Mouse (Mus musculus) liver, embryonic 13.5 days (tissue): Measurements from ENCODE around the gene Tbc1d5. TPM values are rescaled to one million over a fixed set of nuclear protein-coding genes. Genes with fewer than 3 reads are reported as not detected.

ENCODE experiments used
- ATAC-seq: fragments of 200-750 bp; cut with Nextera tagmentation; 2 replicates; pipeline ENCODE4 v1.8.0; 2017; ENCODE audit warnings: low read depth, mild to moderate bottlenecking, moderate number of reproducible peaks, moderate library complexity
- DNase-seq: peaks from one replicate; pipeline ENCODE4 v3.0.0; 2022
- H3K27ac ChIP-seq: fragments of 300-500 bp; sonication (generic); 2 replicates; pipeline ENCODE4 v1.5.1; 2015; ENCODE audit warnings: moderate library complexity, mild to moderate bottlenecking, inconsistent platforms
- H3K27me3 ChIP-seq: fragments of 300-500 bp; sonication (generic); 2 replicates; pipeline ENCODE4 v1.6.1; 2015; ENCODE audit warnings: mild to moderate bottlenecking, inconsistent platforms
- H3K36me3 ChIP-seq: fragments of 300-500 bp; sonication (generic); 2 replicates; pipeline ENCODE4 v1.6.1; 2015; ENCODE audit warnings: mild to moderate bottlenecking, inconsistent platforms
- H3K4me1 ChIP-seq: fragments of 300-500 bp; sonication (generic); replicated peaks from 2 replicates; pipeline ENCODE4 v1.6.1; 2015; ENCODE audit warnings: inconsistent platforms
- H3K4me2 ChIP-seq: fragments of 300-500 bp; sonication (generic); 2 replicates; pipeline ENCODE4 v1.6.1; 2015; ENCODE audit warnings: inconsistent platforms, mild to moderate bottlenecking, moderate library complexity
- H3K4me3 ChIP-seq: fragments of 300-500 bp; sonication (generic); replicated peaks from 2 replicates; pipeline ENCODE4 v1.5.1; 2015; ENCODE audit warnings: mild to moderate bottlenecking, inconsistent platforms
- H3K9ac ChIP-seq: fragments of 300-500 bp; sonication (generic); 2 replicates; pipeline ENCODE4 v1.6.1; 2015; ENCODE audit warnings: mild to moderate bottlenecking, inconsistent platforms
- H3K9me3 ChIP-seq: fragments of 300-500 bp; sonication (generic); replicated peaks from 2 replicates; pipeline ENCODE4 v1.6.1; 2016; ENCODE audit warnings: inconsistent platforms
- WGBS: fragments of 180-500 bp; shearing (Covaris S2); methylation state at CpG from one replicate; pipeline ENCODE4 v1.1.7; 2015; ENCODE audit not compliant: insufficient replicate concordance; 5-methylcytosine and 5-hydroxymethylcytosine counted together
- polyA plus RNA-seq: library from polyadenylated mRNA; unstranded; fragments of >200 nt; fragmentation: Nextera tagmentation; extraction: Ambion mirVana; gene quantifications from 2 replicates; pipeline ENCODE4 v1.2.1, GENCODE M21; 2015

Gene Tbc1d5
- polyA plus RNA-seq, 1 experiment from 2014 or later: 3.6 TPM

GRCm38 (mm10) chr17:50791671-50792070, 387.5 kb downstream of the Tbc1d5 start:
- no peak overlapping the region for H3K9ac ChIP-seq
- H3K9me3 ChIP-seq: no peaks in the 10 kb centered on the region
- DNase-seq (no peak), ATAC-seq (no peak)
- WGBS: 70% methylated on average over 2 of the region's 2 CpGs
- 0 out of 2 replicates have a peak, but pooled peaks cover 3% of the 10 kb centered on the region for H3K4me1 ChIP-seq
- no peaks in the 10 kb centered on the region for H3K27me3 ChIP-seq
- H3K4me2 ChIP-seq: no peak overlapping the region
- H3K36me3 ChIP-seq: no peaks in the 10 kb centered on the region
- H3K27ac ChIP-seq: no peak overlapping the region
- H3K4me3 ChIP-seq: no peak overlapping the region

DNA sequence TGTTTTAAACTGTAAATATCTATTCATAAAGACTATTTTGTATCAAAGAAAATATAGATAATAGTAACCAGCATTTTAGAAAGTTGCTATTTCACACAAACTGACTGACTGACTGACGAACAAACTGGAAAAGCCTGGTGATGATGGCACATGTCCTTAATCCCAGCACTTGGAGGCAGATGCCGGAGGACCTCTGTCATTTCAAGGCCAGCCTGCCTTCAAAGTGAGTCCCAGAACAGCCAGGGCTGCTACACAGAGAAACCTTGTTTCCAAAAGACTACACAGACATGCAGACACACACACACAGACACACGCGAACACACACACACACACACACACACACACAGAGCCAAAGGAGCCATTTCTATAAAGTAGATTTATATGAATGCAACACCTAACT, 390.3 kb downstream of the Tbc1d5 start:
- no peaks in the 10 kb centered on the region for H3K27me3 ChIP-seq
- H3K4me3 ChIP-seq: no peak overlapping the region
- no peaks in the 10 kb centered on the region for H3K9me3 ChIP-seq
- no peak overlapping the region for H3K4me2 ChIP-seq
- DNase-seq (no peak), ATAC-seq (no peak)
- whole genome bisulfite sequencing: 88% methylated on average over 4 of the region's 4 CpGs
- H3K27ac ChIP-seq: no peak overlapping the region
- no peak overlapping the region for H3K9ac ChIP-seq
- 0 out of 2 replicates have a peak, but pooled peaks cover 3% of the 10 kb centered on the region for H3K4me1 ChIP-seq
- no peaks in the 10 kb centered on the region for H3K36me3 ChIP-seq

DNA sequence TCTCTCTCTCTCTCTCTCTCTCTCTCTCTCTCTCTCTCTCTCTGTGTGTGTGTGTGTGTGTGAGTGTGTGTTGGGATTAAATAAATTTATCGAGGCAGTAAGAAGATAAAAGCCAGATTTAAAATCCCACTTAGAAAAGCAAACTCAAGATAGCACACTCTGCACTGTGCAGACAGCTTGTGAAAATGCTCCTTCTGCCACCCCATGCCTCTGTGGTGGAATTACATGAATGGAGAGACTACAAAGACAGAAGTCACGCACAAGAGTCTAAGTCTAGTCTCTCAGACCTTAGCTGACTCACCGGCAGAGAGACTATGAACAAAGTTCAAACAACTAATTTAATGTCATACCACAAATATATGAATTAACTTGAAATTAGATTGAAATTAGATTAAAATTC, 403.9 kb downstream of the Tbc1d5 start:
- no peak overlapping the region for H3K4me2 ChIP-seq
- DNase-seq (no peak), ATAC-seq (no peak)
- H3K36me3 ChIP-seq: no peaks in the 10 kb centered on the region
- no peak overlapping the region for H3K9ac ChIP-seq
- no peaks in the 10 kb centered on the region for H3K27me3 ChIP-seq
- no peaks in the 10 kb centered on the region for H3K9me3 ChIP-seq
- 65% methylated on average over 3 of the region's 3 CpGs for WGBS
- H3K4me1 ChIP-seq: no peaks in the 10 kb centered on the region
- no peak overlapping the region for H3K4me3 ChIP-seq
- no peak overlapping the region for H3K27ac ChIP-seq

- Histone ChIP-seq H3K4me3 (no peak overlapping the region), H3K9ac (no peak overlapping the region), H3K9me3 (no peaks in the 10 kb centered on the region), H3K27ac (no peak overlapping the region), H3K4me2 (no peak overlapping the region), H3K36me3 (no peaks in the 10 kb centered on the region), H3K27me3 (no peaks in the 10 kb centered on the region), H3K4me1 (no peaks in the 10 kb centered on the region)
- DNase-seq (no peak), ATAC-seq (no peak)
- 78% methylated on average over 7 of the region's 7 CpGs for WGBS
Measured at GRCm38 (mm10) chr17:50764387-50764786, 414.8 kb downstream of the Tbc1d5 start.

- DNase-seq: no peak
- Histone ChIP-seq H3K4me2 (no peak overlapping the region), H3K9me3 (no peaks in the 10 kb centered on the region), H3K4me3 (no peak overlapping the region), H3K27ac (no peak overlapping the region), H3K27me3 (no peaks in the 10 kb centered on the region), H3K36me3 (no peaks in the 10 kb centered on the region), H3K4me1 (no peaks in the 10 kb centered on the region), H3K9ac (no peak overlapping the region)
- 23% methylated on average over 5 of the region's 5 CpGs for WGBS
- ATAC-seq: no peak
Measured at GRCm38 (mm10) chr17:50763407-50763806, 415.7 kb downstream of the Tbc1d5 start.

DNA sequence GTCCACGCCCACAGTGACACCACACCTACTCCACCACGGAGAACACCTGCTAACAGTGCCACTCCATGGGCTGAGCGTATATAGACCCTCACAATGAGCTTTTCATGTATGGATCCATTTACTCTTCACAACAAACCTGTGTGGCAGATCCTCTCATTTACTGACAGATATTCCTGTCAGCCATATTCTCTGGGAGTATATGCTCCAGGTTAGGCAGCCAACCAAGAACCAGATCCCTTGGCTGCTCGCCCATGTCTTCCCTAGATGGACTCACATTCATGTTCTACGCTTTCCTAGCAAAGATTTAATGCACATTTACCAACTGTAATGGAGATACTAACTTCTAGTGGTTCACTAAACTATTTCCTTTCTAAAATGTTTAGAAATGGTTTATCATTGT, 416.9 kb downstream of the Tbc1d5 start:
- no peak overlapping the region for H3K27ac ChIP-seq
- WGBS: 60% methylated on average over 5 of the region's 5 CpGs

DNA sequence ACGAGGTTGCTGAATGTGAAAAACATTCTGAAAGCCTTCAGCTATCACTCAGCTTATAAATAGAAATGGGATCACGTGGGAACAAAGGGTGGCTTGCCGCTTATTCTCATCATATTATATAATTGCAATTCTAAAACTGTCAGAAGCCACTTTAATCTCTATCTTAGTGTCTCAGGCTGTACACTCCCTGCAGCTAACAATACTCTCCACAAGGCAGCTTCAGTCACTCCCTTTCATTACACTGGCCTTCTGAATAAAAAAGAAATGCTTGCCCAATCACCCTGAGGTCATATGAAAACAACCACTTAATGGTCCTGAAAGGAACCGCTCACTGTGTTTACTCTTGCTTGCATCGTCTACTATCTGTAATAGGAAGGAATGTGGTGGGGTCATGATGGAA, 418.1 kb downstream of the Tbc1d5 start:
- Histone ChIP-seq H3K4me3 (no peak overlapping the region), H3K27ac (no peak overlapping the region), H3K4me2 (no peak overlapping the region), H3K36me3 (no peaks in the 10 kb centered on the region), H3K9me3 (no peaks in the 10 kb centered on the region), H3K4me1 (no peaks in the 10 kb centered on the region), H3K27me3 (no peaks in the 10 kb centered on the region), H3K9ac (no peak overlapping the region)
- no peak for DNase-seq
- no peak for ATAC-seq
- WGBS: 51% methylated on average over 5 of the region's 5 CpGs

More for the DNA sequence above, 416.9 kb downstream of the Tbc1d5 start:
- DNase-seq: no peak
- no peak for ATAC-seq
- Histone ChIP-seq H3K9ac (no peak overlapping the region), H3K4me2 (no peak overlapping the region), H3K4me1 (no peaks in the 10 kb centered on the region), H3K27me3 (no peaks in the 10 kb centered on the region), H3K9me3 (no peaks in the 10 kb centered on the region), H3K36me3 (no peaks in the 10 kb centered on the region), H3K4me3 (no peak overlapping the region)

GRCm38 (mm10) chr17:50753356-50754138, 425.6 kb downstream of the Tbc1d5 start:
- DNase-seq (no peak), ATAC-seq (no peak)

GRCm38 (mm10) chr17:50752753-50753152, 426.4 kb downstream of the Tbc1d5 start:
- H3K36me3 ChIP-seq: no peaks in the 10 kb centered on the region
- no peaks in the 10 kb centered on the region for H3K27me3 ChIP-seq
- H3K4me2 ChIP-seq: no peak overlapping the region
- H3K9me3 ChIP-seq: no peaks in the 10 kb centered on the region
- H3K27ac ChIP-seq: no peak overlapping the region
- H3K9ac ChIP-seq: no peak overlapping the region
- no peak overlapping the region for H3K4me3 ChIP-seq
- WGBS: 75% methylated on average over 3 of the region's 3 CpGs
- no peaks in the 10 kb centered on the region for H3K4me1 ChIP-seq
- DNase-seq: no peak
- ATAC-seq: no peak

More at GRCm38 (mm10) chr17:50753356-50754138, 425.6 kb downstream of the Tbc1d5 start:
- Histone ChIP-seq H3K36me3 (no peaks in the 10 kb centered on the region), H3K27ac (no peak overlapping the region), H3K4me3 (no peak overlapping the region), H3K9me3 (no peaks in the 10 kb centered on the region), H3K4me2 (no peak overlapping the region), H3K9ac (no peak overlapping the region), H3K27me3 (no peaks in the 10 kb centered on the region), H3K4me1 (no peaks in the 10 kb centered on the region)
- 48% methylated on average over 9 of the region's 9 CpGs for WGBS

DNA sequence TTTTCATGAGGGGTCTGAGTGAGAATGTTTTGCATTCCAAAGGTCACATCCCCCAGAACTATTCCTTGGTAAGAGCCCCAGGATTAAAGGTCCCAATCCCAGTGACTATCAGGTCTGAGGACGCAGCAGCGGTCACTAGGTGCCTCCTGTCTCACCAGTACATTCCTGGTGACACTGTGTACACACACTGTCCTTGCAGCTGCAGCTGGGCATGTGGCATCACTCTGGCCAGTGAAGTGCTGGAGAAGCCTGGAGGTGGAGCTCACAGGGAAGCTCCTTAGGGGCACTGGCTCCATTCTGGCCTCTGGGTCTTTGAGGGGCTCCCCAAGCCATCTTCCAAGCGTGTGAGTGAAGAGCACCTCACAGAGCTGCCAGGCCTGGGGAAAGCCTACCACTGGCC, 427.2 kb downstream of the Tbc1d5 start:
- Histone ChIP-seq H3K4me3 (no peak overlapping the region), H3K4me2 (no peak overlapping the region), H3K4me1 (no peaks in the 10 kb centered on the region), H3K9me3 (no peaks in the 10 kb centered on the region), H3K9ac (no peak overlapping the region), H3K36me3 (no peaks in the 10 kb centered on the region), H3K27me3 (no peaks in the 10 kb centered on the region), H3K27ac (no peak overlapping the region)
- DNase-seq (no peak), ATAC-seq (no peak)
- 77% methylated on average over 3 of the region's 3 CpGs for WGBS

DNA sequence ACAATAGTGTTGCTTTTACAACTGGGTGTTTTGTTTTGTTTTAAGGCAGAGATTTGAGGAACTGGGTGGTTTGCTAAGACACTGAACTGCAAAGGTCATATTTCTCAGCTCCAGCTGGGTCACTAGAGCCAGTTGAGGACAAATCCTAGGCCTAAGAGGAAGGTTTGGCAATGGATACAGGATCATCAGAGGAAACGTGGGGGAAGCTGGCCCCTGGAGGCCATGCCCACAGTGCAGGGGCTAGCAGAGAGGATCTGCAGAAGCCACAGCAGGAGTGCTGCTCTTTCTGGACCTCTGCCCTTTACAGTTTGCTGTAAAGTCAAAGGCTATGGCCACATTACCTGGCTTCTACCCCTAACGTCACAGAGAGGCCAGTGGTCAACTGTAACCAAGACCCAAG, 428.3 kb downstream of the Tbc1d5 start:
- H3K9ac ChIP-seq: no peak overlapping the region
- H3K9me3 ChIP-seq: no peaks in the 10 kb centered on the region
- H3K4me3 ChIP-seq: no peak overlapping the region
- no peak overlapping the region for H3K27ac ChIP-seq
- H3K4me2 ChIP-seq: no peak overlapping the region
- 39% methylated on average over 2 of the region's 2 CpGs for WGBS
- H3K27me3 ChIP-seq: no peaks in the 10 kb centered on the region
- ATAC-seq (no peak), DNase-seq (no peak)
- no peaks in the 10 kb centered on the region for H3K36me3 ChIP-seq
- H3K4me1 ChIP-seq: no peaks in the 10 kb centered on the region

DNA sequence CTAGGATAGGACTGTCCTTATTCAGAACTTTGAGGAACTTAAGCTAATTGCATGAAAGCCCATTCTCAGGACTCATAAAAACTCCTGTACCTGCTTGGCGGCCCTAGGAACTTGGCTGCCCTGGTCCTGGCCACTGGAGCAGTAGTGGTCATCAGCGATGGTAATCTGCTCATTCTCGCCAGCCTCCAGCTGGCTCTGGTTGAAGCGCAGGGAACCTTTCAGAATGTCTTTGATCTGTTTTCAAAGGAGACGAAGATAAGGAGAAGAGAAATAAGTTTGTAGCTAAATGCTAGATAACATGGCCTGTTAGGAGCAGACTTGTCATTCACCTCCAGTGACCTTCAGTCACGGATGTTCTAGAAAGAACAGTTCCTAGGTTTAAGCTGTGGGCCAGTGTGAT, 437.8 kb downstream of the Tbc1d5 start:
- H3K9me3 ChIP-seq: no peaks in the 10 kb centered on the region
- no peak for DNase-seq

More for the DNA sequence above, 437.8 kb downstream of the Tbc1d5 start:
- Histone ChIP-seq H3K4me2 (no peak overlapping the region), H3K9ac (no peak overlapping the region), H3K27ac (no peak overlapping the region), H3K27me3 (no peaks in the 10 kb centered on the region), H3K4me1 (no peaks in the 10 kb centered on the region), H3K4me3 (no peak overlapping the region), H3K36me3 (no peaks in the 10 kb centered on the region)
- no peak for ATAC-seq
- WGBS: 63% methylated on average over 6 of the region's 6 CpGs
